Mouse (Mus musculus): ENCODE data around the gene Wdr62. TPM values are rescaled to one million over a fixed set of nuclear protein-coding genes. Genes with fewer than 3 reads are reported as not detected.

The Wdr62 gene
- polyA plus RNA-seq, 1 experiment: 8.2 TPM

GRCm38 (mm10) chr7:30234276-30234858 is 45.9 kb downstream of the Wdr62 start:
- H3K4me1 ChIP-seq (ENCODE audit: control insufficient read depth, insufficient read depth, low read length): no peaks in the 10 kb centered on the region; the same call in 1 of the 2 replicates
- no peak for TF ChIP-seq CTCF (IDR thresholded peaks at IDR 0.05; ENCODE audit: borderline replicate concordance, insufficient read depth, low read length)
- no peak for TF ChIP-seq POLR2A (IDR thresholded peaks at IDR 0.05; ENCODE audit: low read depth, low read length)
- H3K4me3 ChIP-seq (ENCODE audit: insufficient read depth, low read length): no peak overlapping the region
- no peak overlapping the region for H3K27ac ChIP-seq (ENCODE audit: insufficient read depth, low read length)

DNA sequence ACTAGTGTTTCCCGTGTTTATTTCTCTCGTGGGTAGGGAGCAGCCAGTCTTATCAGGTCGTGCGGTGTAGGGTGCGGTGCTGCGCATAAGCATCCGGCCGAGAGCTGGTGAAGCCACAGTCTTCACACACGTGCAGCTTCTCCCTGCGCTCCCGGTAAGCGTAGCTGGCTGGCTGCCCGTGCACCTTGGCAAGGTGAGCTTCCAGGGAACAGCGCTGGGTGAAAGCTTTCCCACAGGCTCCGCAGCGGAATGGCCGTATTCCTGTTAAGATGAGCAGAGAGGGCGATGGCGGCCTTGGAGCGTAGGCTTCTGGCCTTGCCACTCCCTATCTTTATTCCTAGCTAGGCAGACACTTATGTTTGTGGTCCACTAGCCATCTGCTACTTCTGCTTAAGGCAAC is 46.8 kb downstream of the Wdr62 start:
- no peak overlapping the region for H3K4me3 ChIP-seq (ENCODE audit: insufficient read depth, low read length)
- TF ChIP-seq POLR2A (IDR thresholded peaks at IDR 0.05; ENCODE audit: low read depth, low read length) (no peak), CTCF (IDR thresholded peaks at IDR 0.05; ENCODE audit: borderline replicate concordance, insufficient read depth, low read length) (no peak)
- no peaks in the 10 kb centered on the region; the same call in 1 of the 2 replicates for H3K4me1 ChIP-seq (ENCODE audit: control insufficient read depth, insufficient read depth, low read length)
- no peak overlapping the region for H3K27ac ChIP-seq (ENCODE audit: insufficient read depth, low read length)

- TF ChIP-seq POLR2A (IDR thresholded peaks at IDR 0.05; ENCODE audit: low read depth, low read length) (no peak), CTCF (IDR thresholded peaks at IDR 0.05; ENCODE audit: borderline replicate concordance, insufficient read depth, low read length) (peak; percentile 52; the same call in 1 of the 2 replicates)
- Histone ChIP-seq H3K4me1 (ENCODE audit: control insufficient read depth, insufficient read depth, low read length) (no peaks in the 10 kb centered on the region; the same call in 1 of the 2 replicates), H3K4me3 (ENCODE audit: insufficient read depth, low read length) (peak overlapping the region; percentile 63), H3K27ac (ENCODE audit: insufficient read depth, low read length) (no peak overlapping the region)
These were observed 47.5 kb downstream of the Wdr62 start for GRCm38 (mm10) chr7:30232631-30233148.

DNA sequence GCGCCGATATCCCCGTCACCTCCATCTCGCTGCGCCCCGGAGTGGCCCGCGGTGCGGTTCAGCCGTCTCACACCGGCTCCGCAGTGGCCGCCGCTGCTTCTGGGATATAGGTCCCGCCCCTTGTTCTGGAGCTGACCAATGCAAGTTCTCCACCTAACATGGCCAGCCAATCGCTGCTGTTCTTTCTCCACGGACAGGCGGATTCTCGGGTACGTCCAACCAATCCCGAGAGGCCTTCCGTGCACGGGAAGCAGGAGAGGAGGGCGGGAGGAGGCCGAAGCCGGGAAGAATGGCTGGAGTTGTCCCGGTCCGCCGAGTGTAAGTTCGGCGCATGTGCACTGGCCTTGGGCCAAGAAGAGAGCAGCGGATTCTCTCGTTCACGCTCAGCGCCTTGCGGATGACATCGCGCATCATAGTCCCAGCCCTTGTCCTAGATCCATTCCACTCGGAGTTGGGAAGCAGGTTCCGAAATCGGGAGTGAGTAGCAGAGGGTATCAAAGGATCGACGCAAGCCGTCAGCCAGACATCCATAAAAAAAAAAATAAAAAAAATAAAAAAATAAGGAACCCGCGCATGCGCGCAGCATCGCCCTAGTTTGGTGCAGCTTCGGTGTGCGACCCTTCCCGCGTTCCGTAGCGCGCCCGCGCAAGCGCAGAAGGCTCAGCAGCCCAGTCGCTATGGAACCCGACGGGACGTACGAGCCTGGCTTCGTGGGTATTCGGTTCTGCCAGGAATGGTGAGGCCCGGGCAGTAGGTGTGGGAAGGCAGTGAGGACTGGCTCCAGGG is 48.4 kb downstream of the Wdr62 start, which contains the start of the genes Polr2i and Tbcb:
TSS of gene Polr2i (plus strand) at position 280 of the 786 bp plus-strand sequence.
TSS of gene Tbcb (minus strand) at position 604 of the 786 bp plus-strand sequence.
- Histone ChIP-seq H3K27ac (ENCODE audit: insufficient read depth, low read length) (peak within 1 kb of the TSS; percentile 77), H3K4me1 (ENCODE audit: control insufficient read depth, insufficient read depth, low read length) (no peaks in the 10 kb centered on the region; the same call in 1 of the 2 replicates), H3K4me3 (ENCODE audit: insufficient read depth, low read length) (peak within 1 kb of the TSS; percentile 68)
- no peak for TF ChIP-seq CTCF (IDR thresholded peaks at IDR 0.05; ENCODE audit: borderline replicate concordance, insufficient read depth, low read length)
- peak; percentile 72 for TF ChIP-seq POLR2A (IDR thresholded peaks at IDR 0.05; ENCODE audit: low read depth, low read length)

DNA sequence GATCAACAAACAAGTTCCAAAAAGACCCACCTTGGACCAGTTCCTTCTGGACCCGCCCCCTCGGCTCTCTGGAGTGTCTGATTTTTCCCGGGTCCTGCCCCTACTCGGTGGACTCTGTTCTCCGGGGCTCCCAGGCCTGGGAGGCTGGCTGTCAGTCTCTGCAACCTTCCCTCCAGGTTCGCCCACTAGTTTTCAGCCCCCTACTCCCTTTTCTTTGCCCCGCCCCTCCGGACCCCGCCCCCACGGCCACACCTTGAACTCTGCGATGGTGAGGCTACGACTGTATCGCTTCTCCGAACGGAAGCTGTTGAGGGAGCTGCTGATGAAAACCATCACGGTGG is 48.9 kb downstream of the Wdr62 start:
- Histone ChIP-seq H3K27ac (ENCODE audit: insufficient read depth, low read length) (no peak overlapping the region), H3K4me3 (ENCODE audit: insufficient read depth, low read length) (peak overlapping the region; percentile 68), H3K4me1 (ENCODE audit: control insufficient read depth, insufficient read depth, low read length) (no peaks in the 10 kb centered on the region; the same call in 1 of the 2 replicates)
- TF ChIP-seq POLR2A (IDR thresholded peaks at IDR 0.05; ENCODE audit: low read depth, low read length) (no peak), CTCF (IDR thresholded peaks at IDR 0.05; ENCODE audit: borderline replicate concordance, insufficient read depth, low read length) (no peak)

GRCm38 (mm10) chr7:30224206-30224605 is 56.0 kb downstream of the Wdr62 start:
- Histone ChIP-seq H3K4me3 (ENCODE audit: insufficient read depth, low read length) (no peak overlapping the region), H3K4me1 (ENCODE audit: control insufficient read depth, insufficient read depth, low read length) (no peaks in the 10 kb centered on the region), H3K27ac (ENCODE audit: insufficient read depth, low read length) (no peak overlapping the region)
- TF ChIP-seq POLR2A (IDR thresholded peaks at IDR 0.05; ENCODE audit: low read depth, low read length) (no peak), CTCF (IDR thresholded peaks at IDR 0.05; ENCODE audit: borderline replicate concordance, insufficient read depth, low read length) (no peak)

GRCm38 (mm10) chr7:30222205-30222604 is 58.0 kb downstream of the Wdr62 start:
- Histone ChIP-seq H3K4me3 (ENCODE audit: insufficient read depth, low read length) (no peak overlapping the region), H3K27ac (ENCODE audit: insufficient read depth, low read length) (no peak overlapping the region), H3K4me1 (ENCODE audit: control insufficient read depth, insufficient read depth, low read length) (no peaks in the 10 kb centered on the region)
- TF ChIP-seq POLR2A (IDR thresholded peaks at IDR 0.05; ENCODE audit: low read depth, low read length) (no peak), CTCF (IDR thresholded peaks at IDR 0.05; ENCODE audit: borderline replicate concordance, insufficient read depth, low read length) (no peak)

DNA sequence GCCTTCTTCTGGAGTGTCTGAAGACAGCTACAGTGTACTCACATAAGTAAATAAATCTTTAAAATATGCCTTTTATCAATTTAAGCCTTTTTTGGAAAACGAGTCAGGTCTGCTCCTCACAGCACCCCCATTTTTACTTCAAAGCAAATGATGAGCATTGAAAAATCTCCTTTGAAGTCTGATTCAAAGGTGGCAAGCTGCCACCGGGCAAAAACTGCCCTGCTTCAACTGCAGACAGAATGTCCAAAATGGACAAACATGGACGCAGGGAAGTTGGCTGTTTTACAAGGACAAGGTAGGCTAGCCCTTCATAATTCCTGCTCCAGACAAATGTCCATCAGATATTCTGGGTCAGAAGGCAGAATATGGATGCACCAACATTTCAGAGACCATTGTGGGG is 58.8 kb downstream of the Wdr62 start:
- Histone ChIP-seq H3K4me1 (ENCODE audit: control insufficient read depth, insufficient read depth, low read length) (no peaks in the 10 kb centered on the region), H3K27ac (ENCODE audit: insufficient read depth, low read length) (no peak overlapping the region), H3K4me3 (ENCODE audit: insufficient read depth, low read length) (no peak overlapping the region)
- TF ChIP-seq POLR2A (IDR thresholded peaks at IDR 0.05; ENCODE audit: low read depth, low read length) (no peak), CTCF (IDR thresholded peaks at IDR 0.05; ENCODE audit: borderline replicate concordance, insufficient read depth, low read length) (no peak)

DNA sequence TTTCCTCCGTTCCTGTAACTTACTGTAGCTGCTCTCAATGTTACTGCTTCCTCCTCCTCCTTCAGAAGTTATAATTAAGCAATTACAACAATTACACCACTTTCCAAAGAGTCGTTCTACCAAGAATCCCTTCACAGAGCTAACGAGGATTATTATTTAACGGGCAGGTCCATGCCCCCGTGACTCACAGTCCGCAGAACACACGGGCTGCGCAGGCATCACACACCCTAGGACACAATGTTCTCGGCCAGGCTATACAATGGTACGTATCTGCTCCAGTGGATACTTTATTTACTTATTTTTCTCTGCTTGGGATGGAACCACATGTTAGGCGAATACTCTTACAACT is 60.2 kb downstream of the Wdr62 start:
- Histone ChIP-seq H3K27ac (ENCODE audit: insufficient read depth, low read length) (no peak overlapping the region), H3K4me1 (ENCODE audit: control insufficient read depth, insufficient read depth, low read length) (no peaks in the 10 kb centered on the region), H3K4me3 (ENCODE audit: insufficient read depth, low read length) (no peak overlapping the region; the same call in 1 of the 2 replicates)
- no peak for TF ChIP-seq CTCF (IDR thresholded peaks at IDR 0.05; ENCODE audit: borderline replicate concordance, insufficient read depth, low read length)
- no peak for TF ChIP-seq POLR2A (IDR thresholded peaks at IDR 0.05; ENCODE audit: low read depth, low read length)

Measured in embryonic fibroblast, embryonic 13.5 days (primary cell).